8 mouse cellular contexts compared by ENCODE assay signal in genomic region chr13:93191831-93192645, GRCm38 (mm10). TPM values are rescaled to one million over a fixed set of nuclear protein-coding genes. Genes with fewer than 3 reads are reported as not detected.
DNase-seq lines count a peak whose midpoint lies in the region; ATAC-seq lines count a peak whose summit lies in the region.

Tent2 (minus strand) TSS chr13:93192385.

- intact Hi-C loops in heart, postnatal 14 days (cut with DNase I): loop anchor here (5.0 kb wide), 1 partner anchor 110 kb away; no protein-coding TSS in a partner anchor

- H3K27ac ChIP-seq in forebrain, embryonic 14.5 days (ENCODE audit: low read depth, low read length): peak within 1 kb of the TSS; percentile 81
- peak within 1 kb of the TSS; percentile 93 for H3K27ac ChIP-seq in neural tube, embryonic 15.5 days (replicated peaks)

- H3K36me3 ChIP-seq in forebrain, embryonic 14.5 days (ENCODE audit: control insufficient read depth, insufficient read depth, low read length): no peaks in the 10 kb centered on the region
- H3K36me3 ChIP-seq in neural tube, embryonic 15.5 days: no peaks in the 10 kb centered on the region

- H3K4me3 ChIP-seq in forebrain, embryonic 14.5 days (ENCODE audit: low read depth, low read length): peak within 1 kb of the TSS; percentile 81
- peak within 1 kb of the TSS; percentile 96 for H3K4me3 ChIP-seq in neural tube, embryonic 15.5 days (replicated peaks)

- H3K9me3 ChIP-seq in forebrain, embryonic 14.5 days (replicated peaks; ENCODE audit: control insufficient read depth, low read length): no peaks in the 10 kb centered on the region
- no peaks in the 10 kb centered on the region for H3K9me3 ChIP-seq in neural tube, embryonic 15.5 days (replicated peaks)

- peak; percentile 97 for DNase-seq in ES-CJ7 (ENCODE audit: low read depth, low spot score)
- DNase-seq in cerebellum, adult 11 months: peak; percentile 93
- peak; percentile 98 for DNase-seq in forebrain, embryonic 14.5 days (ENCODE audit: low spot score)
- DNase-seq in heart, postnatal 14 days: peak; percentile 93
- DNase-seq in layer of hippocampus, adult 11-12 months (ENCODE audit: low spot score): peak; percentile 94
- DNase-seq in lung, adult 18-20 months: peak; percentile 96 to 97
- DNase-seq in testis, postnatal 14 days (ENCODE audit: low spot score): peak; percentile 96

- peaks cover 18% of the 10 kb centered on the region for H3K4me1 ChIP-seq in forebrain, embryonic 14.5 days (ENCODE audit: control insufficient read depth, insufficient read depth, low read length)
- H3K4me1 ChIP-seq in neural tube, embryonic 15.5 days: peaks cover 21% of the 10 kb centered on the region

- H3K9ac ChIP-seq in forebrain, embryonic 14.5 days (ENCODE audit: low read length): peak within 1 kb of the TSS; percentile 89
- peak within 1 kb of the TSS; percentile 88 for H3K9ac ChIP-seq in neural tube, embryonic 15.5 days (replicated peaks)

- H3K4me2 ChIP-seq in forebrain, embryonic 14.5 days (ENCODE audit: low read length): peak within 1 kb of the TSS; percentile 67
- H3K4me2 ChIP-seq in neural tube, embryonic 15.5 days: peak within 1 kb of the TSS; percentile 68

- ATAC-seq in forebrain, embryonic 14.5 days: peak; percentile 99
- peak; percentile 99 for ATAC-seq in neural tube, embryonic 15.5 days (ENCODE audit: low FRiP score)

- WGBS in forebrain, embryonic 14.5 days: under 1% methylated on average over 70 of the region's 72 CpGs
- WGBS in neural tube, embryonic 15.5 days: under 1% methylated on average over 67 of the region's 72 CpGs

- no peaks in the 10 kb centered on the region for H3K27me3 ChIP-seq in forebrain, embryonic 14.5 days (replicated peaks; ENCODE audit: control insufficient read depth, insufficient read depth, low read length)
- H3K27me3 ChIP-seq in neural tube, embryonic 15.5 days (replicated peaks): no peaks in the 10 kb centered on the region

RNA-seq across cellular contexts. Expression of gene Tent2, which starts in this region (rescaled TPM):
- 48.5 and 48.8 TPM in 2 replicates for polyA plus RNA-seq in forebrain, embryonic 14.5 days (2014; fragmentation: Nextera tagmentation; extraction: Ambion mirVana)
- 10 to 100 TPM; 16.5 to 20.6 TPM for total RNA-seq in heart, postnatal 14 days (2021)
- 36.4 and 43.3 TPM in 2 replicates for polyA plus RNA-seq in neural tube, embryonic 15.5 days (2015; fragmentation: Nextera tagmentation; extraction: Ambion mirVana)

Comparison
In these comparisons a context has a peak if more than half of its experiments do, and no peak if none do; other contexts are left out.
1. Peak in every context shown above with its lines: DNase-seq, ATAC-seq, H3K4me3 ChIP-seq and H3K27ac ChIP-seq.